Mouse (Mus musculus) spleen, adult 2 months (tissue): Measurements from ENCODE around the gene Dab2ip. TPM values are rescaled to one million over a fixed set of nuclear protein-coding genes. Genes with fewer than 3 reads are reported as not detected.

Source experiments
- DNase-seq, 2 experiments: peaks; one replicate each; pipeline versions ENCODE4 v3.0.0 to v3.0.0-alpha.2; 2012 to 2021; ENCODE audit warnings: low spot score in 2 of 2, low read depth in 1 of 2
- H3K27ac ChIP-seq: fragments of 200-500 bp; 2 replicates; pipeline ENCODE4 v1.5.1; 2012; ENCODE audit warnings: low read length, inconsistent platforms; ENCODE audit not compliant: insufficient read depth
- H3K27me3 ChIP-seq: fragments of 200-500 bp; 2 replicates; pipeline ENCODE4 v1.6.1; 2012; ENCODE audit warnings: mild to moderate bottlenecking, moderate library complexity, low read length, inconsistent platforms; ENCODE audit not compliant: control insufficient read depth, insufficient read depth
- H3K36me3 ChIP-seq: fragments of 200-500 bp; 2 replicates; pipeline ENCODE4 v1.6.1; 2012; ENCODE audit warnings: mild to moderate bottlenecking, low read length, inconsistent platforms; ENCODE audit not compliant: control insufficient read depth, insufficient read depth
- H3K4me1 ChIP-seq: fragments of 200-500 bp; 2 replicates; pipeline ENCODE4 v1.6.1; 2011; ENCODE audit warnings: inconsistent platforms; ENCODE audit not compliant: control insufficient read depth, insufficient read depth, insufficient read length
- H3K4me3 ChIP-seq: fragments of 200-500 bp; 2 replicates; pipeline ENCODE4 v1.5.1; 2011; ENCODE audit warnings: mild to moderate bottlenecking, inconsistent platforms; ENCODE audit not compliant: insufficient read depth, insufficient read length; ENCODE audit errors: extremely low read depth
- CTCF ChIP-seq: fragments of 200-500 bp; IDR thresholded peaks from 2 replicates; pipeline ENCODE4 v1.5.1; 2011; ENCODE audit warnings: mild to moderate bottlenecking, inconsistent platforms; ENCODE audit not compliant: insufficient read depth, insufficient read length, insufficient replicate concordance; ENCODE audit errors: extremely low read depth
- POLR2A ChIP-seq: fragments of 200-500 bp; IDR thresholded peaks from 2 replicates; pipeline ENCODE4 v1.6.1; 2011; ENCODE audit warnings: low read depth, low read length, inconsistent platforms
- WGBS: fragments of 180-500 bp; shearing (Covaris S2); methylation state at CpG from one replicate; pipeline ENCODE4 v1.1.7; 2018; 5-methylcytosine and 5-hydroxymethylcytosine counted together
- polyA plus RNA-seq: library from polyadenylated mRNA; depleted of rRNA; stranded (reverse); fragments of >200 nt; gene quantifications from 2 replicates; pipeline ENCODE4 v1.2.3, GENCODE M21; 2012

Gene Dab2ip
- polyA plus RNA-seq, 1 experiment: 21.0 TPM

DNA sequence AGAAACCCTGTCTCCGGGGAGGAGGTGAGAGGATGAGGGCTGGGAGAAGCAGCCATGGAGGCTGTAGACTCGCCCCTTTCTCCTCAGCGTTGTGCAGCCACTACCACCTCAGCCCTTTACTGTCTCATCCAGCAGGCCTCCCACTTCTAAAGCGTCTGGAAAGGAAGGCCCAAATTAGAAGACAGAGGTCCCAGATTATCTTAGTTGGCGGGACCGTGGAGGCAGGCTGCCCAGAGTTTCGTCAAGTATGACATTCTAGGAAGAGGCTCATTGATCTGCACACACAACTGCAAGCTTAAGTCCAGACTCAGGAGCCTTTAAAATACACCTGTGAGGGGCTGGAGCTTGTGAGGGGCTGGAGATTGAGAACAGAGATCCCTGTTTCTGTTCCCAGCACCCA lies 84.2 kb downstream of the Dab2ip start:
- Histone ChIP-seq H3K36me3 (no peaks in the 10 kb centered on the region), H3K27ac (no peak overlapping the region), H3K4me1 (no peaks in the 10 kb centered on the region), H3K27me3 (no peaks in the 10 kb centered on the region), H3K4me3 (no peak overlapping the region)
- no peak for DNase-seq
- 83% methylated on average over 7 of the region's 7 CpGs for WGBS
- no peak for TF ChIP-seq CTCF
- TF ChIP-seq POLR2A: no peak

DNA sequence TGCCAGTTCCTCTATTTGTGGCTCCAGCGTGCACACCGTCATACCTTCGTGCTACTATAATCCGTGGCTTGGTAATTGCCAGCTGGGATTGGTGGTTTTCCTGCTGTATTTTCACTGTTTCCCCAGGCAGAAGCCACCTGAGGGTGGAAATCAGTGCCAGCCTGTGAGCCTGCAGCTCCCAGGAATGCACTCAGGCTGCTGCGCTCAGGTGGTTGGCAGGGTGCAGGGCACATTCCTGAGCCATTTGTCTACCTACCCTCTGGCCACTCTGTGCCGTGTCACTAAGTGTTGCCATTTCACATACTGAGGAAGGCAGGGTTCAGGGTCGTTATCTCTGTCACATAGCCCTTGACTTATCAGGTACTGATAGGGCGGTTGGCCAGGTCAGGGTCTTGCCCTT lies 88.5 kb downstream of the Dab2ip start:
- no peaks in the 10 kb centered on the region for H3K36me3 ChIP-seq
- WGBS: 82% methylated on average over 8 of the region's 8 CpGs
- H3K27me3 ChIP-seq: no peaks in the 10 kb centered on the region
- no peaks in the 10 kb centered on the region for H3K4me1 ChIP-seq
- no peak overlapping the region for H3K4me3 ChIP-seq
- TF ChIP-seq POLR2A (no peak), CTCF (no peak)
- H3K27ac ChIP-seq: no peak overlapping the region
- no peak for DNase-seq

DNA sequence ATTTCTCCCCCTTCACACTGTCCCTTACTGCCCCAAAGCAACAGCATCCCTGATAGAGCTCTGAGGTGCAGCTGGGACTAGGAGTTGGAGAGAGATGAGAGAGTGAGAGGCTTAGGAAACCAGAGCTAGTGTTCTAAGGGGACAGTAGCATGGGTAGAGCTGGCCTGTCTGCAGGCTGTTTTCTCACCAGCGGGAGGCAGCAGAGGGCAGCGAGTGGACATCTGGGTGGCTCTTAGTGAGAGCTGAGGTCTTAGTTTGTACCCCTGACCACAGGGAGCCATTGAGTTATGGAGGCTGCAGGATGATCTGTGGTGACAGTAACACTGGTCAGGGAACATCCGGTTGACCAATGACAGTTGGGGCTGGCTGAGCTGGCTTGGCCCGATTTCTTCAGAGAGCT lies 91.6 kb downstream of the Dab2ip start:
- Histone ChIP-seq H3K36me3 (no peaks in the 10 kb centered on the region), H3K4me1 (no peaks in the 10 kb centered on the region), H3K27ac (no peak overlapping the region), H3K27me3 (no peaks in the 10 kb centered on the region), H3K4me3 (no peak overlapping the region)
- no peak for TF ChIP-seq POLR2A
- peak; percentile 97 for TF ChIP-seq CTCF
- 40% methylated on average over 4 of the region's 4 CpGs for WGBS
- DNase-seq: peak in 1 of 2 experiments; percentile 78

DNA sequence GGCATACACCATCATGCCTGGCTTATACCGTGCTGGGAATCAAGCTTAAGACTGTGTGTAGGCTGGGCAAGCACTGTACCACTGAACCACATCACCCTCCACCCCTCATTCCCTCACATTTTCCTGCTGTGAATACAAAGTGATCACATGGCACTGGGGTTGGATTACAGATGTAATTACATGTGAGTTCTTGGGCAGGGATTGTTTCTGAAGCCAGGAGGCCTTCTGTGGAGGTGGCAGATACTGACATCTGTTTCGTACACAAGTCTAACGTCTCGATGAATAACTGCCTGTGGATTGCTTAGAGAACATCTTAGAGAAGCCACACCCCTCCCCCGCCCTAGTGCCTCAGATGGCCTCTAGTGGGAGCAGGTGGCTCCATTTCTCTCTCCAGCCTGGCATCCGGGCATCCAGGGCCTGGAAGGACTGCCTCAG lies 93.2 kb downstream of the Dab2ip start:
- no peak for TF ChIP-seq CTCF
- TF ChIP-seq POLR2A: no peak
- H3K27me3 ChIP-seq: no peaks in the 10 kb centered on the region
- DNase-seq: no peak
- 71% methylated on average over 6 of the region's 6 CpGs for WGBS
- H3K4me1 ChIP-seq: no peaks in the 10 kb centered on the region
- no peak overlapping the region for H3K4me3 ChIP-seq
- H3K36me3 ChIP-seq: no peaks in the 10 kb centered on the region
- no peak overlapping the region for H3K27ac ChIP-seq

DNA sequence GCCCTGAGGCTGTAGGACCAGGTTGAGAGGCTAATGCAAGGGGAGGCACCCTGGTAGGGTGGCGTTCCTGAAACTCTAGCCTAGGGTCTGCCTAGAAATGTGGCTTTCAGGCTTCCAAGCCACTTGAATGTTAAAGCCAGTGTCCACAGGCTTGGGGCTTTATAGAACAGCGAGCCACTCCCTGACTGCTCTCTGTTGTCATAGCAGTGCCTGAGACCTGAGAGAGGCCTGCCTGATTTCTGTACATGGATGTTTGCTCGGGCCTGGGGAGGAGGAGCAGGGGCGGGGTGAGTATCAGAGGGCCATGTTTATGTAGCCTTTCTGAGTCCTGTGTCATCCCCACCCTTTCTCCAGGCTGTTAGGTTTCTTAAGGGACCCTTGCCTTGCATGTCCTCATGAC lies 94.9 kb downstream of the Dab2ip start:
- Histone ChIP-seq H3K27me3 (no peaks in the 10 kb centered on the region), H3K36me3 (no peaks in the 10 kb centered on the region), H3K4me1 (no peaks in the 10 kb centered on the region), H3K4me3 (no peak overlapping the region), H3K27ac (no peak overlapping the region)
- 94% methylated on average over 4 of the region's 4 CpGs for WGBS
- TF ChIP-seq CTCF: no peak
- no peak for TF ChIP-seq POLR2A
- no peak for DNase-seq

DNA sequence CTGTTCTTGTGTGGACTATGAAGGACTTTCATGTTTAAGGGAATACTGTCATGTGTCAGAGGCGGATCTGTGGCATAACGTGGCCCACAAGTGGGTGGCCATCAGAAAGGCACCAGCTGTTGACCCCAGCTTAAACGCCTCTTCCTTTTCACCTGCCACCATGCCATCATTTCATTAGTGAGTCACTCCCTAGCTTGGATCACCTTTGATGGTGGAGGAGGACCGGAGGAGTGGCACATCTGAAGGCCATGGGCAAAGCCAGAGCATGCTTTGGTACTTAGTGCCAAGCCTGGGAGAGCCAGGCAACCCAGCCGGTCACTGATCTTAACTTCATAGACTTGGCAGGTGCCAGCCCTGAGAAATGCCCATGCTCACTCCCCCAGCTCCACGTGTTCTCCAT lies 96.7 kb downstream of the Dab2ip start:
- WGBS: 89% methylated on average over 6 of the region's 6 CpGs
- no peaks in the 10 kb centered on the region for H3K4me1 ChIP-seq
- no peaks in the 10 kb centered on the region for H3K36me3 ChIP-seq
- no peaks in the 10 kb centered on the region for H3K27me3 ChIP-seq
- H3K4me3 ChIP-seq: no peak overlapping the region
- TF ChIP-seq POLR2A (no peak), CTCF (no peak)
- no peak for DNase-seq
- H3K27ac ChIP-seq: no peak overlapping the region

DNA sequence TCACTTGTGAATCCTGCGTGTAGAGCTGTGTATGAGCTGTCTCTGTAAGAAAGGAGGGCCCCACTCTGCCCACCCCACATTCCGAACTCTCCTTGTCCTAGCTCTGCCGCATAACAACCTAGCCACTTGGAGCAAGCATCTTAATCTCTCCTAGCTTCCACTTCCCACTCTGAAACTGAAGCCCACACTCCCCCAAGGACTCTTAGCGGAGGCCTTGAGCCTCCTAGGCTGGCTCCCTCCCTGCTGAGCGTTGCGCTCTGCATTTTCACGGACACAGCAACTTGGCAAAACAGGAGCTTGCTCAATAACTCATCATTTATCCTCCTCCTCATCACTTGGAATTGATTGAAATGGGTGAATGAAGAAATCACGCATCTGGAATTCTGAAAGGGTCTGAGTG lies 97.9 kb downstream of the Dab2ip start:
- WGBS: 91% methylated on average over 8 of the region's 8 CpGs

More for the DNA sequence above, 97.9 kb downstream of the Dab2ip start:
- H3K4me3 ChIP-seq: no peak overlapping the region
- peaks cover 4% of the 10 kb centered on the region; the same call in 1 of the 2 replicates for H3K27me3 ChIP-seq
- 0 out of 2 replicates have a peak, but pooled peaks cover 4% of the 10 kb centered on the region for H3K4me1 ChIP-seq
- no peak for DNase-seq
- H3K36me3 ChIP-seq: no peaks in the 10 kb centered on the region
- TF ChIP-seq CTCF: no peak
- TF ChIP-seq POLR2A: no peak
- no peak overlapping the region for H3K27ac ChIP-seq
